Mouse (Mus musculus) kidney, embryonic 15.5 days (tissue): ENCODE data around the gene Iqcf5. TPM values are rescaled to one million over a fixed set of nuclear protein-coding genes. Genes with fewer than 3 reads are reported as not detected.

Experiments
- ATAC-seq: fragments of 200-750 bp; cut with Nextera tagmentation; replicated peaks from 2 replicates; pipeline ENCODE4 v1.8.0; 2017; ENCODE audit warnings: moderate TSS enrichment; ENCODE audit not compliant: low FRiP score
- H3K27ac ChIP-seq: fragments of 300-500 bp; sonication (generic); 2 replicates; pipeline ENCODE4 v1.5.1; 2015; ENCODE audit warnings: mild to moderate bottlenecking, inconsistent platforms
- H3K27me3 ChIP-seq: fragments of 300-500 bp; sonication (generic); 2 replicates; pipeline ENCODE4 v1.6.1; 2015; ENCODE audit warnings: inconsistent platforms
- H3K36me3 ChIP-seq: fragments of 300-500 bp; sonication (generic); 2 replicates; pipeline ENCODE4 v1.6.1; 2015; ENCODE audit warnings: inconsistent platforms
- H3K4me1 ChIP-seq: fragments of 300-500 bp; sonication (generic); 2 replicates; pipeline ENCODE4 v1.6.1; 2015; ENCODE audit warnings: inconsistent platforms
- H3K4me2 ChIP-seq: fragments of 300-500 bp; sonication (generic); 2 replicates; pipeline ENCODE4 v1.6.1; 2015; ENCODE audit warnings: moderate library complexity, mild to moderate bottlenecking, inconsistent platforms
- H3K4me3 ChIP-seq: fragments of 300-500 bp; sonication (generic); replicated peaks from 2 replicates; pipeline ENCODE4 v1.5.1; 2015; ENCODE audit warnings: mild to moderate bottlenecking, inconsistent platforms
- H3K9ac ChIP-seq: fragments of 300-500 bp; sonication (generic); 2 replicates; pipeline ENCODE4 v1.6.1; 2015; ENCODE audit warnings: mild to moderate bottlenecking, inconsistent platforms
- H3K9me3 ChIP-seq: fragments of 300-500 bp; sonication (generic); replicated peaks from 2 replicates; pipeline ENCODE4 v1.6.1; 2016; ENCODE audit warnings: inconsistent platforms
- WGBS: fragments of 180-500 bp; shearing (Covaris S2); methylation state at CpG from one replicate; pipeline ENCODE4 v1.1.7; 2015; ENCODE audit warnings: mixed read lengths; 5-methylcytosine and 5-hydroxymethylcytosine counted together
- polyA plus RNA-seq: library from polyadenylated mRNA; unstranded; fragments of >200 nt; fragmentation: Nextera tagmentation; extraction: Ambion mirVana; gene quantifications from 2 replicates; pipeline ENCODE4 v1.2.1, GENCODE M21; 2015

Gene Iqcf5
- polyA plus RNA-seq, 1 experiment from 2014 or later: not detected

DNA sequence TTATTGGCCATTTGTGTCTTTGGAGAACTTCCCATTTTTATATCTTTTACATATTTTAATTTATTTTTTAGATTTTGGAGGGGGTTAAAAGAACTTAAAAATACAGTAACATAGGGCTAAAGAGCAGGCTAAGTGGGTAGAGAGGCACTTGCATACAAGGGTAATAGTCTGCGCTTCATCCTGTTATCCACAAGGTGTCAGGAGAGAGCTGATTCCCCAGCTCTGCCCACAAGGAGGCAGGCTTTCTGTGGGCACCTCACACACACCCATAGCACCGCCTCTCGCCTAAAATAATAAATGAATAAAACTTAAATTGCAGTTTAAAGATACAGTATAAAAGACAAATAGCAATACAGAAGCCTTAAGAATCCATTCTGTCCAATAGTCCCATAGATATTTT is 17.5 kb downstream of the Iqcf5 start:
- no peak for ATAC-seq
- no peaks in the 10 kb centered on the region for H3K27me3 ChIP-seq
- H3K27ac ChIP-seq: no peak overlapping the region
- no peak overlapping the region for H3K4me3 ChIP-seq
- WGBS: 25% methylated on average over 3 of the region's 3 CpGs
- H3K4me2 ChIP-seq: no peak overlapping the region
- H3K9me3 ChIP-seq: no peaks in the 10 kb centered on the region
- H3K36me3 ChIP-seq: no peaks in the 10 kb centered on the region
- no peaks in the 10 kb centered on the region for H3K4me1 ChIP-seq
- H3K9ac ChIP-seq: no peak overlapping the region

DNA sequence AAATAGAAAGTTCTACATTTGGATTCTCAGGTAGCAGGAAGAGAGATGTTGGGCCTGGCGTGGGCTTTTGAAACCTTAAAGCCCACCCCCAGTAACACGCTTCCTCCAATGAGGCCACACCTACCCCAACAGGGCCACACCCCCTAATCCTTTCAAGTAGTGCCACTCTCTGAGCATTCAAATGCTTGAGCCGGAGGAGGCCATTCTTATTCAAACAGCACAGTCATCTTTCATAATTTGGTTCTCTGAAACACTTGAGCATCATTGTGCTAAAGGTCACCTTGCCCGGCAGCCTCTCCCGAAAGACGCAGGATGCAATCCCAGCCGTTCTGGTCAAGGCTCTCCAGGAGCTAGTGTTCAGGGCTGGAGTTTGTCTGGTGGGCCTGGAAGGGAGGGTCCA is 19.9 kb downstream of the Iqcf5 start:
- no peak for ATAC-seq
- WGBS: 92% methylated on average over 7 of the region's 7 CpGs
- Histone ChIP-seq H3K36me3 (no peaks in the 10 kb centered on the region), H3K27ac (no peak overlapping the region), H3K9me3 (no peaks in the 10 kb centered on the region), H3K4me3 (no peak overlapping the region), H3K9ac (no peak overlapping the region), H3K27me3 (no peaks in the 10 kb centered on the region), H3K4me1 (no peaks in the 10 kb centered on the region), H3K4me2 (no peak overlapping the region)

DNA sequence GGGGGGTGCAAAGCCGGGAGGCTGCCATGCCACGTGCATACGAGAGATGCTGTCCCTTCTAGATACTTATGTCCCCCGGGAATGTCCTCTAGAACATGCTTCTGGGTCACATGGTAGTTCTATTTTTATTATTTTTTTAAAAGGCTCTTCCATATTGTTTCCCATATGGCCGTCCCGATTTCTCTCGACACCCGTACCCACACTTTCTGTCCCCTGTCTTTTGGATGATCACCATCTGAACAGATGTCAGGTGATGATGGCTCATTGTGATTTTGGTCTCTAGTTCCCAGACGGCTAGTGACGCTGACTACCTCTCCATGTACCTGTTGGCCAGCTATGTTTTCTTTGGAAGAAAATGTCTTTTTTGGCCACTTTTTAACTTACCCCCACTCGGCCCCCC is 20.6 kb downstream of the Iqcf5 start:
- no peak overlapping the region for H3K4me3 ChIP-seq
- no peak overlapping the region for H3K4me2 ChIP-seq
- no peaks in the 10 kb centered on the region for H3K27me3 ChIP-seq
- H3K27ac ChIP-seq: no peak overlapping the region
- 89% methylated on average over 11 of the region's 11 CpGs for WGBS
- H3K9ac ChIP-seq: no peak overlapping the region
- H3K4me1 ChIP-seq: no peaks in the 10 kb centered on the region
- no peaks in the 10 kb centered on the region for H3K36me3 ChIP-seq
- no peaks in the 10 kb centered on the region; the same call in 1 of the 2 replicates for H3K9me3 ChIP-seq
- ATAC-seq: no peak

DNA sequence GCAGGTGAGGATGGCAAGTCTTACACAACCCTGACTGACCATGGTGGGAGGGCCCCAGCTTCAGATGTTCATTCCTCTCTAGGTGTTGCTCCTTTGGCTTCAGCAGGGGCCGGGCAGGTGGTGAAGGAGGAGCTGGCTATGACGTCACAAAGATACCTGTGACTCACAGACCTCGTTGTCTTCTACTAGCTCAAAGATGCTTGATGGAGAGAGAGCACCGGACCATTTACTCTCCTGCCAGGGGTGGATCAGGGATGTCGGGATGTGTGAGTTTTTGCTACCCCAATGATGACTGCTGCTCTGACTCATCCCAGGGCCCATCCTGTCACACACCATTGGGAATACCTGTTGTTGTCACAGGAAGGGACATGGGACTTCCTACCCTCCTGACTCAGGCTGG is 47.2 kb downstream of the Iqcf5 start, which contains the start of gene Iqcf3:
Iqcf3 (minus strand) TSS at position 101 of the 400 bp plus-strand sequence.
- H3K36me3 ChIP-seq: no peaks in the 10 kb centered on the region
- ATAC-seq: no peak
- H3K9ac ChIP-seq: no peak within 1 kb of the TSS
- H3K4me1 ChIP-seq: 0 out of 2 replicates have a peak, but pooled peaks cover 3% of the 10 kb centered on the region
- H3K27me3 ChIP-seq: no peaks in the 10 kb centered on the region
- H3K9me3 ChIP-seq: no peaks in the 10 kb centered on the region
- H3K27ac ChIP-seq: no peak within 1 kb of the TSS
- WGBS: 93% methylated on average over 5 of the region's 5 CpGs
- H3K4me2 ChIP-seq: no peak within 1 kb of the TSS
- H3K4me3 ChIP-seq: no peak within 1 kb of the TSS

DNA sequence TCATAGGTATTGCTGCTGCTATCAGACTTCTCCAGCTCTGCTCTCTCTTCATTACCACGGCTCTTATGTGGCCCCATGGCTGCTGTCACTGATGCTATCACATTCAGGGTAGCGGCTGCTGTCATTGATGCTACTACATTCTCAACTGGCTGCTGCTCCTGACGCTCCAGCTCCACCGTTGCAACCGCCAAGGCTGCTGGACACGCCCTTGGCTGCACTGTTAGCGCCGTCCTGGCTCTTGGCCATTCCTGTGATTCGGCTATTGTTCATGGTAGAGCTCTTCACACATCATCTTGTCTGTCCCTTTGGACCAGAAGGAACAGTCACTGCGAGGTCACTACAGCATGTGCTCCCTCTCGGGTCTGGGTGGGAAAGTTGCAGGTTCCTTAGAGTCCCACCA is 47.9 kb downstream of the Iqcf5 start:
- Histone ChIP-seq H3K4me1 (0 out of 2 replicates have a peak, but pooled peaks cover 3% of the 10 kb centered on the region), H3K9ac (no peak overlapping the region), H3K9me3 (no peaks in the 10 kb centered on the region), H3K4me2 (no peak overlapping the region), H3K27ac (no peak overlapping the region), H3K27me3 (no peaks in the 10 kb centered on the region), H3K36me3 (no peaks in the 10 kb centered on the region), H3K4me3 (no peak overlapping the region)
- ATAC-seq: no peak
- WGBS: 93% methylated on average over 11 of the region's 11 CpGs

DNA sequence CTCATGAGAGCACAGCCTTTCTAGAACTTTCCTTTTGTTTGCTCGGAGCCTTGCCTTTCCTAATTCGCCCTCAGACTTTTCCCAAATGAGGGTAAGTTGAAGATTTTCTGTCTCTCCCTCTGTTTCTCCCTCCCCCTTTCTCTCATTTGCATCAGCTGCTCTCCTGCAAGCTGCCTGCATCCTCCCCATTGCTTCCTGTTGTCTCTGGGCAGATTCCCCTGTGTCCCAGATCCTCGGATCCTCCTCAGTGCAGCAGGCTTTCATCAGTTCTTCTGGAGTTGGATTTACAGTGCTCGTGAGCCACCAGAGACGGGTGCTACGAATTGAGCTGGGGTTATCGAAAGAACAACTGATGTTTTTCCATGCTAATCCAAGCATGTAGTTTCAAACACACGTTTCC is 49.7 kb downstream of the Iqcf5 start:
- Histone ChIP-seq H3K27me3 (no peaks in the 10 kb centered on the region), H3K9me3 (no peaks in the 10 kb centered on the region), H3K4me3 (no peak overlapping the region), H3K4me2 (no peak overlapping the region), H3K36me3 (no peaks in the 10 kb centered on the region), H3K9ac (no peak overlapping the region), H3K4me1 (0 out of 2 replicates have a peak, but pooled peaks cover 3% of the 10 kb centered on the region), H3K27ac (no peak overlapping the region)
- no peak for ATAC-seq
- WGBS: 58% methylated on average over 8 of the region's 8 CpGs

Other genes with a start within 250 kb of the Iqcf5 start
- gene Poc1a, start 233.5 kb upstream of the Iqcf5 start, polyA plus RNA-seq: 24.5 and 28.0 TPM in 2 replicates
- 15.6 and 17.7 TPM in 2 replicates for gene Dusp7, start 145.9 kb upstream of the Iqcf5 start, polyA plus RNA-seq
- 1,077 and 1,119 TPM in 2 replicates for gene Rpl29, start 85.1 kb upstream of the Iqcf5 start, polyA plus RNA-seq
- gene Acy1, start 76.3 kb upstream of the Iqcf5 start, polyA plus RNA-seq: 49.9 and 52.0 TPM in 2 replicates
- 27.9 and 30.6 TPM in 2 replicates for gene Abhd14b, start 67.1 kb upstream of the Iqcf5 start, polyA plus RNA-seq
- gene Abhd14a, start 66.9 kb upstream of the Iqcf5 start, polyA plus RNA-seq: 55.5 and 56.8 TPM in 2 replicates
- gene Pcbp4, start 61.3 kb upstream of the Iqcf5 start, polyA plus RNA-seq: 118 and 140 TPM in 2 replicates
- gene Gpr62, start 48.6 kb upstream of the Iqcf5 start, polyA plus RNA-seq: 0.22 and 0.47 TPM in 2 replicates
- 52.8 and 54.3 TPM in 2 replicates for gene Rrp9, start 38.6 kb upstream of the Iqcf5 start, polyA plus RNA-seq
- 2.8 and 4.3 TPM in 2 replicates for gene Parp3, start 37.6 kb upstream of the Iqcf5 start, polyA plus RNA-seq
- not detected in 2 replicates for gene Iqcf1, start 14.6 kb upstream of the Iqcf5 start, polyA plus RNA-seq
- gene Iqcf3, start 47.1 kb downstream of the Iqcf5 start, polyA plus RNA-seq: not detected in 2 replicates
- not detected in 2 replicates for gene Iqcf4, start 56.4 kb downstream of the Iqcf5 start, polyA plus RNA-seq
- gene Iqcf6, start 112.0 kb downstream of the Iqcf5 start, polyA plus RNA-seq: not detected in 2 replicates
- not detected in 2 replicates for gene Grm2, start 141.5 kb downstream of the Iqcf5 start, polyA plus RNA-seq
- 65.6 and 67.4 TPM in 2 replicates for gene Tex264, start 171.4 kb downstream of the Iqcf5 start, polyA plus RNA-seq